Comparison of ENCODE assay signal across 34 mouse cellular contexts in genomic region chr12:55007361-55008008, GRCm38 (mm10). TPM values are rescaled to one million over a fixed set of nuclear protein-coding genes. Genes with fewer than 3 reads are reported as not detected.
DNase-seq lines count a peak whose midpoint lies in the region; ATAC-seq lines count a peak whose summit lies in the region.
"Had no signal": no experiment of that assay in that cellular context is flagged by ENCODE, and none has a peak within 500 bp of the region (broad histone marks: within the 10 kb centered on the region; RNA-seq: fewer than 3 reads in every experiment).

No protein-coding gene starts in this region.

- no peaks in the 10 kb centered on the region for H3K36me3 ChIP-seq in kidney, embryonic 14.5 days (ENCODE audit: control insufficient read depth, insufficient read depth, low read length)
- H3K36me3 ChIP-seq: embryonic facial prominence, embryonic 12.5 days; heart, embryonic 13.5 days; hindbrain, embryonic 12.5 days; limb, embryonic 10.5 days; liver, embryonic 15.5 days; lung, embryonic 15.5 days had no signal

- H3K9me3 ChIP-seq in kidney, embryonic 14.5 days (ENCODE audit: control insufficient read depth, low read length), result peaks cover 4% of the 10 kb centered on the region; the same call in 1 of the 2 replicates
- H3K9me3 ChIP-seq: embryonic facial prominence, embryonic 12.5 days; hindbrain, embryonic 12.5 days; limb, embryonic 10.5 days; liver, embryonic 15.5 days; lung, embryonic 15.5 days had no signal

- intact Hi-C loops in left cerebral cortex, postnatal 25 days (cut with DNase I), result no loop called here
- intact Hi-C loops in left cerebral cortex, postnatal 4 days (cut with DNase I), result no loop called here

- H3K27ac ChIP-seq in kidney, embryonic 14.5 days (ENCODE audit: low read depth, low read length), result no peak overlapping the region
- H3K27ac ChIP-seq: embryonic facial prominence, embryonic 12.5 days; heart, embryonic 13.5 days; hindbrain, embryonic 12.5 days; limb, embryonic 10.5 days; liver, embryonic 15.5 days; lung, embryonic 15.5 days; stomach, postnatal 0 days had no signal

- H3K4me1 ChIP-seq in kidney, embryonic 14.5 days (ENCODE audit: control insufficient read depth, insufficient read depth, low read length), result no peaks in the 10 kb centered on the region
- H3K4me1 ChIP-seq: embryonic facial prominence, embryonic 12.5 days; heart, embryonic 13.5 days; hindbrain, embryonic 12.5 days; limb, embryonic 10.5 days; liver, embryonic 15.5 days; lung, embryonic 15.5 days had no signal

- H3K4me2 ChIP-seq in kidney, embryonic 14.5 days (replicated peaks; ENCODE audit: low read depth, low read length), result peak overlapping the region; percentile 8; the same call in 1 of the 2 replicates
- H3K4me2 ChIP-seq: embryonic facial prominence, embryonic 12.5 days; heart, embryonic 13.5 days; hindbrain, embryonic 12.5 days; liver, embryonic 15.5 days; lung, embryonic 15.5 days had no signal

- DNase-seq in kidney, postnatal 36 days, result no peak
- peak; percentile 12 to 76 for DNase-seq in left cerebral cortex, postnatal 25 days (ENCODE audit: low spot score in 2 of 2)
- no peak for DNase-seq in left cerebral cortex, postnatal 4 days
- peak; percentile 36 for DNase-seq in CD4-positive, CD25-positive, alpha-beta regulatory T cell, adult 2 months (ENCODE audit: low read depth, low spot score)
- no peak for DNase-seq in cerebellum, adult 11 months
- DNase-seq in cerebellum, postnatal 14 days, result no peak
- DNase-seq: adrenal gland, postnatal 36 days; B cell, adult 2 months; cerebellum, adult 11-12 months; cerebellum, postnatal 10 days; forebrain, postnatal 0 days; heart, postnatal 14 days; kidney, adult 2 months; liver; lung, postnatal 4 days; midbrain, embryonic 14.5 days; thymus, adult 2 months had no signal

- ATAC-seq in kidney, embryonic 14.5 days (ENCODE audit: low FRiP score, low TSS enrichment), result no peak
- peak; percentile 76 for ATAC-seq in activated CD4-positive, CD25-positive, alpha-beta regulatory T cell, adult 4 months
- ATAC-seq: forebrain, postnatal 0 days had no signal

- no peak overlapping the region for H3K9ac ChIP-seq in kidney, embryonic 14.5 days (ENCODE audit: low read depth, low read length)
- H3K9ac ChIP-seq: embryonic facial prominence, embryonic 12.5 days; forebrain, postnatal 0 days; heart, embryonic 13.5 days; hindbrain, embryonic 12.5 days; liver, embryonic 15.5 days; lung, embryonic 15.5 days had no signal

- WGBS in kidney, embryonic 14.5 days, result 53% methylated on average over 14 of the region's 14 CpGs

- H3K4me3 ChIP-seq in kidney, embryonic 14.5 days (ENCODE audit: low read length), result no peak overlapping the region
- H3K4me3 ChIP-seq: embryonic facial prominence, embryonic 12.5 days; heart, embryonic 13.5 days; hindbrain, embryonic 12.5 days; limb, embryonic 10.5 days; liver, embryonic 15.5 days; lung, embryonic 15.5 days had no signal

- H3K27me3 ChIP-seq in kidney, embryonic 14.5 days (ENCODE audit: control insufficient read depth, insufficient read depth, low read length), result no peaks in the 10 kb centered on the region
- H3K27me3 ChIP-seq: embryonic facial prominence, embryonic 12.5 days; heart, embryonic 13.5 days; hindbrain, embryonic 12.5 days; liver, embryonic 15.5 days; lung, embryonic 15.5 days had no signal

RNA-seq across cellular contexts. Expression of gene Baz1a, which starts 6.7 kb away (rescaled TPM):
- polyA plus RNA-seq in kidney, embryonic 14.5 days (2014; fragmentation: Nextera tagmentation; extraction: Ambion mirVana), result 25.2 and 29.0 TPM in 2 replicates
- 1 to 10 TPM; 3.5 to 5.1 TPM for total RNA-seq in left cerebral cortex, postnatal 25 days (2021)
- total RNA-seq in left cerebral cortex, postnatal 4 days (2021), result 1 to 10 TPM; 3.9 to 4.0 TPM
- 10 to 100 TPM; 32.7 to 38.6 TPM for polyA plus RNA-seq in activated CD4-positive, CD25-positive, alpha-beta regulatory T cell, adult 4 months (2017; shearing (Covaris generic))

RNA-seq across cellular contexts. Expression of gene Gm20403, which starts 21.2 kb away (rescaled TPM):
- polyA plus RNA-seq in kidney, embryonic 14.5 days (2014; fragmentation: Nextera tagmentation; extraction: Ambion mirVana), result not detected in 2 replicates
- not detected for total RNA-seq in left cerebral cortex, postnatal 25 days (2021)
- total RNA-seq in left cerebral cortex, postnatal 4 days (2021), result not detected
- polyA plus RNA-seq in activated CD4-positive, CD25-positive, alpha-beta regulatory T cell, adult 4 months (2017; shearing (Covaris generic)), result not detected
- total RNA-seq: adrenal gland, postnatal 36 days; forebrain, postnatal 0 days; gastrocnemius, adult 8-10 months; granulocyte monocyte progenitor cell, adult 5-6 weeks; heart, postnatal 14 days; layer of hippocampus, postnatal 10 days; megakaryocyte-erythroid progenitor cell, adult 5-6 weeks had no signal
- polyA plus RNA-seq: embryonic facial prominence, embryonic 12.5 days; forebrain, embryonic 11.5 days; forebrain, postnatal 0 days; heart, embryonic 13.5 days; hindbrain, embryonic 12.5 days; kidney, adult 2 months; limb, embryonic 10.5 days; liver, embryonic 15.5 days; lung, embryonic 15.5 days; midbrain, embryonic 14.5 days; neural tube, embryonic 11.5 days; small intestine, adult 2 months; thymus, adult 2 months; urinary bladder, adult 2 months had no signal

Comparison
In these comparisons a context has a peak if more than half of its experiments do, and no peak if none do; other contexts are left out.
1. DNase-seq: peak in left cerebral cortex, postnatal 25 days (2 of 2) and CD4-positive, CD25-positive, alpha-beta regulatory T cell, adult 2 months (single experiment); none in kidney, postnatal 36 days (0 of 2), left cerebral cortex, postnatal 4 days (single experiment), cerebellum, adult 11 months (single experiment) and cerebellum, postnatal 14 days (0 of 2).